In genomic region chr16:85549971-85550567, GRCm38 (mm10) we compare ENCODE assay signal across 9 mouse cellular contexts. TPM values are rescaled to one million over a fixed set of nuclear protein-coding genes. Genes with fewer than 3 reads are reported as not detected.
DNase-seq lines count a peak whose midpoint lies in the region; ATAC-seq lines count a peak whose summit lies in the region.
"Had no signal": no experiment of that assay in that cellular context is flagged by ENCODE, and none has a peak within 500 bp of the region (broad histone marks: within the 10 kb centered on the region; RNA-seq: fewer than 3 reads in every experiment).

No protein-coding gene starts in this region.

- H3K4me3 ChIP-seq in embryonic facial prominence, embryonic 12.5 days = peak overlapping the region; percentile 45
- H3K4me3 ChIP-seq in limb, embryonic 10.5 days = peak overlapping the region; percentile 67
- peak overlapping the region; percentile 61 for H3K4me3 ChIP-seq in midbrain, embryonic 10.5 days

- H3K4me1 ChIP-seq in embryonic facial prominence, embryonic 12.5 days = peaks cover 7% of the 10 kb centered on the region; the same call in 1 of the 2 replicates
- H3K4me1 ChIP-seq in limb, embryonic 10.5 days = peaks cover 12% of the 10 kb centered on the region
- H3K4me1 ChIP-seq in midbrain, embryonic 10.5 days = peaks cover 19% of the 10 kb centered on the region

- no peaks in the 10 kb centered on the region for H3K9me3 ChIP-seq in embryonic facial prominence, embryonic 12.5 days
- no peaks in the 10 kb centered on the region for H3K9me3 ChIP-seq in limb, embryonic 10.5 days (replicated peaks)
- H3K9me3 ChIP-seq in midbrain, embryonic 10.5 days (replicated peaks) = no peaks in the 10 kb centered on the region

- peak overlapping the region; percentile 13; the same call in 1 of the 2 replicates for H3K27ac ChIP-seq in embryonic facial prominence, embryonic 12.5 days
- H3K27ac ChIP-seq in limb, embryonic 10.5 days = peak overlapping the region; percentile 92
- peak overlapping the region; percentile 88 for H3K27ac ChIP-seq in midbrain, embryonic 10.5 days (replicated peaks)

- DNase-seq in heart, adult 11 months = peak; percentile 97
- DNase-seq in heart, adult 8-10 months (ENCODE audit: low spot score) = no peak
- peak; percentile 39 to 44 for DNase-seq in heart, postnatal 14 days
- DNase-seq in limb, embryonic 10.5 days (ENCODE audit: low spot score) = peak; percentile 69
- DNase-seq in midbrain, embryonic 10.5 days (ENCODE audit: low spot score) = peak; percentile 68
- no peak for DNase-seq in B cell, adult 2 months
- DNase-seq in left cerebral cortex, postnatal 25 days (ENCODE audit: low spot score in 2 of 2) = no peak

- H3K4me2 ChIP-seq in embryonic facial prominence, embryonic 12.5 days (replicated peaks) = peak overlapping the region; percentile 77

- no peaks in the 10 kb centered on the region for H3K27me3 ChIP-seq in embryonic facial prominence, embryonic 12.5 days
- no peaks in the 10 kb centered on the region for H3K27me3 ChIP-seq in limb, embryonic 10.5 days (ENCODE audit: low read depth, poor library complexity, severe bottlenecking)
- H3K27me3 ChIP-seq in midbrain, embryonic 10.5 days (ENCODE audit: low read depth, poor library complexity, severe bottlenecking) = no peaks in the 10 kb centered on the region
- H3K27me3 ChIP-seq: CH12.LX had no signal

- under 1% methylated on average over 25 of the region's 25 CpGs for WGBS in embryonic facial prominence, embryonic 12.5 days
- 1% methylated on average over 25 of the region's 25 CpGs for WGBS in limb, embryonic 10.5 days
- under 1% methylated on average over 25 of the region's 25 CpGs for WGBS in midbrain, embryonic 10.5 days

- H3K9ac ChIP-seq in embryonic facial prominence, embryonic 12.5 days = peak overlapping the region; percentile 52

- ATAC-seq in embryonic facial prominence, embryonic 12.5 days (ENCODE audit: insufficient number of reproducible peaks, insufficient read depth, low FRiP score, low TSS enrichment) = peak; percentile 74; the same call in 1 of the 2 replicates

- H3K36me3 ChIP-seq in embryonic facial prominence, embryonic 12.5 days = no peaks in the 10 kb centered on the region
- H3K36me3 ChIP-seq in limb, embryonic 10.5 days = no peaks in the 10 kb centered on the region
- no peaks in the 10 kb centered on the region for H3K36me3 ChIP-seq in midbrain, embryonic 10.5 days

- intact Hi-C loops in heart, postnatal 14 days (cut with DNase I) = loop anchor here (10.0 kb wide), 2 partner anchors 255 to 375 kb away; partner anchors contain the start of genes Adamts1 and App
- intact Hi-C loops in left cerebral cortex, postnatal 25 days (cut with DNase I) = no loop called here

RNA-seq across cellular contexts. Expression of gene Cyyr1, which starts 3.1 kb away (rescaled TPM):
- 10 to 100 TPM; 32.1 to 38.8 (median 35.8) TPM for total RNA-seq in heart, adult 8-10 months (2022)
- 4.1 TPM in 2 replicates for polyA plus RNA-seq in embryonic facial prominence, embryonic 12.5 days (2016; fragmentation: Nextera tagmentation; extraction: Ambion mirVana)
- 10 to 100 TPM; 37.2 to 38.6 TPM for total RNA-seq in heart, postnatal 14 days (2021)
- 4.7 and 5.3 TPM in 2 replicates for polyA plus RNA-seq in limb, embryonic 10.5 days (2016; fragmentation: Nextera tagmentation; extraction: Ambion mirVana)
- polyA plus RNA-seq in midbrain, embryonic 10.5 days (2016; fragmentation: Nextera tagmentation; extraction: Ambion mirVana) = 4.9 and 5.1 TPM in 2 replicates
- 1 to 10 TPM; 3.9 to 4.1 TPM for total RNA-seq in left cerebral cortex, postnatal 25 days (2021)
- total RNA-seq: CH12.LX had no signal

Comparison
In these comparisons a context has a peak if more than half of its experiments do, and no peak if none do; other contexts are left out.
1. DNase-seq: peak in heart, adult 11 months (single experiment), heart, postnatal 14 days (2 of 2), limb, embryonic 10.5 days (single experiment) and midbrain, embryonic 10.5 days (single experiment); none in heart, adult 8-10 months (single experiment), B cell, adult 2 months (0 of 2) and left cerebral cortex, postnatal 25 days (0 of 2).
2. H3K27ac ChIP-seq: peak in every context shown above with its lines; median percentile 92 in limb, embryonic 10.5 days; 88 in midbrain, embryonic 10.5 days; 13 in embryonic facial prominence, embryonic 12.5 days.
3. RNA of gene Cyyr1, which starts 3.1 kb away (total RNA-seq): 37.2 to 38.6 TPM in heart, postnatal 14 days and 32.1 to 38.8 TPM in heart, adult 8-10 months; 3.9 to 4.1 TPM in left cerebral cortex, postnatal 25 days; every median in the first group is over 4 times any median in the second.
4. Peak in every context shown above with its lines, with median percentiles within 50 percentile points of each other: H3K4me3 ChIP-seq.